Mouse (Mus musculus) liver, postnatal 0 days (tissue): ENCODE results near the gene Ankrd2. TPM values are rescaled to one million over a fixed set of nuclear protein-coding genes. Genes with fewer than 3 reads are reported as not detected.

Source experiments
- ATAC-seq: fragments of 200-750 bp; cut with Nextera tagmentation; 2 replicates; pipeline ENCODE4 v1.8.0; 2017; ENCODE audit warnings: mild to moderate bottlenecking, moderate library complexity
- DNase-seq: peaks from one replicate; pipeline ENCODE4 v3.0.0-alpha.2; 2016
- H3K27ac ChIP-seq: fragments of 300-500 bp; sonication (generic); 2 replicates; pipeline ENCODE4 v1.5.1; 2014; ENCODE audit warnings: antibody characterized with exemption, moderate library complexity, mild to moderate bottlenecking, low read depth
- H3K27me3 ChIP-seq: fragments of 300-500 bp; sonication (generic); 2 replicates; pipeline ENCODE4 v1.6.1; 2014; ENCODE audit warnings: low read length, control low read depth, mixed read lengths; ENCODE audit not compliant: insufficient read depth
- H3K36me3 ChIP-seq: fragments of 300-500 bp; sonication (generic); replicated peaks from 2 replicates; pipeline ENCODE4 v1.6.1; 2014; ENCODE audit warnings: mild to moderate bottlenecking, control low read depth, low read length, moderate library complexity, mixed read lengths; ENCODE audit not compliant: insufficient read depth
- H3K4me1 ChIP-seq: fragments of 300-500 bp; sonication (generic); 2 replicates; pipeline ENCODE4 v1.6.1; 2014; ENCODE audit warnings: antibody characterized with exemption, mild to moderate bottlenecking, control low read depth; ENCODE audit not compliant: insufficient read depth
- H3K4me2 ChIP-seq: fragments of 300-500 bp; sonication (generic); 2 replicates; pipeline ENCODE4 v1.6.1; 2014; ENCODE audit warnings: low read depth, mild to moderate bottlenecking, low read length, moderate library complexity, mixed read lengths
- H3K4me3 ChIP-seq: fragments of 300-500 bp; sonication (generic); 2 replicates; pipeline ENCODE4 v1.5.1; 2014; ENCODE audit warnings: low read depth, low read length
- H3K9ac ChIP-seq: fragments of 300-500 bp; sonication (generic); replicated peaks from 2 replicates; pipeline ENCODE4 v1.6.1; 2014; ENCODE audit warnings: mild to moderate bottlenecking, moderate library complexity
- H3K9me3 ChIP-seq: fragments of 300-500 bp; sonication (generic); 2 replicates; pipeline ENCODE4 v1.6.1; 2016; ENCODE audit warnings: mild to moderate bottlenecking, control low read depth, low read length, mixed read lengths
- CTCF ChIP-seq: sonication (generic); IDR thresholded peaks from 2 replicates; pipeline ENCODE4 v1.5.1; 2016; ENCODE audit warnings: antibody characterized with exemption, low read depth
- EP300 ChIP-seq: IDR thresholded peaks from 2 replicates; pipeline ENCODE4 v1.6.1; 2016; ENCODE audit warnings: antibody characterized with exemption, low read depth, mild to moderate bottlenecking
- WGBS: fragments of 180-500 bp; shearing (Covaris S2); extraction: QIAGEN DNeasy Blood & Tissue Kit; methylation state at CpG from one replicate; pipeline ENCODE4 v1.1.7; 2014; ENCODE audit not compliant: insufficient replicate concordance; 5-methylcytosine and 5-hydroxymethylcytosine counted together
- polyA plus RNA-seq: library from polyadenylated mRNA; unstranded; fragments of >200 nt; fragmentation: Nextera tagmentation; extraction: Ambion mirVana; gene quantifications from 2 replicates; pipeline ENCODE4 v1.2.1, GENCODE M21; 2015

The Ankrd2 gene
- polyA plus RNA-seq, 1 experiment from 2014 or later: 0.22 TPM

- Histone ChIP-seq H3K27ac (no peak overlapping the region), H3K9me3 (no peaks in the 10 kb centered on the region), H3K4me3 (no peak overlapping the region), H3K4me1 (peaks cover 7% of the 10 kb centered on the region), H3K27me3 (no peaks in the 10 kb centered on the region), H3K4me2 (no peak overlapping the region), H3K9ac (no peak overlapping the region), H3K36me3 (no peaks in the 10 kb centered on the region)
- ATAC-seq (no peak), DNase-seq (no peak)
- TF ChIP-seq CTCF (no peak), EP300 (no peak)
- 86% methylated on average over 2 of the region's 2 CpGs for WGBS
Observed at GRCm38 (mm10) chr19:42055881-42056280, 20.1 kb downstream of the Ankrd2 start.

- DNase-seq (no peak), ATAC-seq (no peak)
- no peaks in the 10 kb centered on the region for H3K36me3 ChIP-seq
- H3K27me3 ChIP-seq: no peaks in the 10 kb centered on the region
- H3K27ac ChIP-seq: no peak overlapping the region
- no peak overlapping the region for H3K4me2 ChIP-seq
- no peak overlapping the region for H3K9ac ChIP-seq
- no peaks in the 10 kb centered on the region for H3K9me3 ChIP-seq
- H3K4me3 ChIP-seq: no peak overlapping the region
- WGBS: 62% methylated on average over 6 of the region's 6 CpGs
- TF ChIP-seq CTCF: no peak
- TF ChIP-seq EP300: no peak
- peaks cover 7% of the 10 kb centered on the region for H3K4me1 ChIP-seq
Observed at GRCm38 (mm10) chr19:42056719-42057409, 21.1 kb downstream of the Ankrd2 start.

DNA sequence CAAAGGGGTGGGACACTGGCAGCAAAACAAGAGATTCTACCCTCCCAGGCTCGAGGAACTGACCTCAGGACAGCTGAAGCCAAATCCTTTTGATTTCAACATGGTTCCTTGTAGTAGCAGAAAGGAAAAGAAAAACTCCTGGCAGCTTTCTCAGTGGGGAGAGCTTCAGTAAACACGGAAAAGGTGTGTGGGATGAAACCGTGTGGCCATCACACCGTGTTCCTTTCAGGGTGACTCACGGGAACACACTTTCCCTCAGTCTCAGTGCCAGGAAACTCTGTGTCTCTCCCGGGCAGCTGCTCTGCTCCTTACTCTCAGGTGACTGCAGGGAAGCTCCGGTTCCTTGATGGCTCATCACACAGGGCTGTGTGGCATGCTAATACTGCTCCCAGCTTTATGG lies 22.6 kb downstream of the Ankrd2 start:
- Histone ChIP-seq H3K36me3 (no peaks in the 10 kb centered on the region), H3K4me3 (no peak overlapping the region), H3K9ac (no peak overlapping the region), H3K9me3 (no peaks in the 10 kb centered on the region), H3K4me2 (no peak overlapping the region), H3K4me1 (peaks cover 7% of the 10 kb centered on the region), H3K27me3 (no peaks in the 10 kb centered on the region), H3K27ac (peak overlapping the region; percentile 30; the same call in 1 of the 2 replicates)
- no peak for ATAC-seq
- TF ChIP-seq EP300 (no peak), CTCF (no peak)
- no peak for DNase-seq
- WGBS: 50% methylated on average over 7 of the region's 7 CpGs

DNA sequence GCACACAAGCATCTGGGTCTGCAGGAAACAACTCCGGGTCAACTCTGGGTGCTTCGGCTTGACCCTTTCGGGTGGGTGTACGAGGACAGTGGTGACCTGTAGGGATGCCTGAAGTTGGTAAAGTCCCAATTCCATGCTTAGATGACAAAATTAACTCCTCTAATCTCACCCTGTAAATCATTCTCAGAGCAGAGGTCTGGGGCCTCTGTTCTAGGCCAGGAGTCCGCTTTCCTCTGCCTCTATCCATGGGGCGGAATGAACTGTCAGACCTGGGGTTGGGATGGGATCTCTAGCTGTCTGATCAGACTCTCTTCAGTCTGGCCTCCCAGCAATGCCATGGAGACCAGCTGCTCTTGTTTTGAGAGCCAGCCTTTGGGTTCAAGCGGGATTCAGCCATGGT lies 25.6 kb downstream of the Ankrd2 start:
- Histone ChIP-seq H3K4me2 (no peak overlapping the region), H3K27ac (no peak overlapping the region), H3K9me3 (no peaks in the 10 kb centered on the region), H3K36me3 (no peaks in the 10 kb centered on the region), H3K9ac (no peak overlapping the region), H3K27me3 (no peaks in the 10 kb centered on the region), H3K4me3 (no peak overlapping the region), H3K4me1 (peaks cover 2% of the 10 kb centered on the region; the same call in 1 of the 2 replicates)
- ATAC-seq: peak; percentile 69
- TF ChIP-seq EP300: no peak
- TF ChIP-seq CTCF: no peak
- no peak for DNase-seq
- 60% methylated on average over 7 of the region's 7 CpGs for WGBS

- TF ChIP-seq EP300 (no peak), CTCF (no peak)
- no peaks in the 10 kb centered on the region for H3K9me3 ChIP-seq
- 64% methylated on average over 11 of the region's 11 CpGs for WGBS
- ATAC-seq (no peak), DNase-seq (no peak)
- H3K36me3 ChIP-seq: peaks cover 8% of the 10 kb centered on the region
- H3K9ac ChIP-seq: no peak overlapping the region
- no peaks in the 10 kb centered on the region for H3K27me3 ChIP-seq
- H3K4me1 ChIP-seq: peaks cover 12% of the 10 kb centered on the region
- H3K4me2 ChIP-seq: no peak overlapping the region
- H3K27ac ChIP-seq: no peak overlapping the region
- H3K4me3 ChIP-seq: no peak overlapping the region
Observed at GRCm38 (mm10) chr19:42068441-42069240, 32.8 kb downstream of the Ankrd2 start.

GRCm38 (mm10) chr19:42069241-42069525 lies 33.4 kb downstream of the Ankrd2 start:
- 60% methylated on average over 6 of the region's 6 CpGs for WGBS
- Histone ChIP-seq H3K4me1 (peaks cover 12% of the 10 kb centered on the region), H3K9me3 (no peaks in the 10 kb centered on the region), H3K4me2 (no peak overlapping the region), H3K36me3 (peaks cover 8% of the 10 kb centered on the region), H3K27ac (no peak overlapping the region), H3K4me3 (no peak overlapping the region), H3K27me3 (no peaks in the 10 kb centered on the region), H3K9ac (no peak overlapping the region)
- ATAC-seq (no peak), DNase-seq (no peak)
- TF ChIP-seq EP300 (no peak), CTCF (peak; percentile 57)
